8 mouse cellular contexts compared by ENCODE assay signal in genomic region chr7:16314221-16314775, GRCm38 (mm10). TPM values are rescaled to one million over a fixed set of nuclear protein-coding genes. Genes with fewer than 3 reads are reported as not detected.
DNase-seq lines count a peak whose midpoint lies in the region; ATAC-seq and TF ChIP-seq lines count a peak whose summit lies in the region.

No protein-coding gene starts in this region.

- ATAC-seq in kidney, postnatal 0 days (replicated peaks; ENCODE audit: low FRiP score, low read depth): no peak
- ATAC-seq in hindbrain, embryonic 15.5 days (ENCODE audit: low FRiP score, low read depth): peak; percentile 39; the same call in 1 of the 2 replicates
- ATAC-seq in midbrain, postnatal 0 days (ENCODE audit: low FRiP score): no peak

- no peak for DNase-seq in kidney, postnatal 0 days (ENCODE audit: low spot score)
- DNase-seq in kidney, postnatal 36 days: no peak
- DNase-seq in embryonic facial prominence, embryonic 10.5 days (ENCODE audit: low spot score): no peak
- DNase-seq in midbrain, postnatal 0 days (ENCODE audit: low spot score): no peak
- no peak for DNase-seq in adrenal gland, postnatal 36 days
- DNase-seq in spleen, postnatal 14 days (ENCODE audit: low spot score in 2 of 2): no peak
- no peak for DNase-seq in spleen, postnatal 36 days (ENCODE audit: low spot score in 2 of 2)

- H3K9me3 ChIP-seq in kidney, postnatal 0 days (replicated peaks; ENCODE audit: low read length): no peaks in the 10 kb centered on the region
- H3K9me3 ChIP-seq in embryonic facial prominence, embryonic 10.5 days: no peaks in the 10 kb centered on the region
- H3K9me3 ChIP-seq in hindbrain, embryonic 15.5 days: no peaks in the 10 kb centered on the region
- no peaks in the 10 kb centered on the region for H3K9me3 ChIP-seq in midbrain, postnatal 0 days (ENCODE audit: low read length)

- H3K4me2 ChIP-seq in kidney, postnatal 0 days (ENCODE audit: low read length): peak overlapping the region; percentile 99
- H3K4me2 ChIP-seq in hindbrain, embryonic 15.5 days: peak overlapping the region; percentile 99
- peak overlapping the region; percentile 97 for H3K4me2 ChIP-seq in midbrain, postnatal 0 days (ENCODE audit: low read depth, low read length, poor library complexity, severe bottlenecking)

- peak overlapping the region; percentile 92 for H3K9ac ChIP-seq in kidney, postnatal 0 days (ENCODE audit: low read depth, low read length)
- peak overlapping the region; percentile 89 for H3K9ac ChIP-seq in hindbrain, embryonic 15.5 days
- peak overlapping the region; percentile 89 for H3K9ac ChIP-seq in midbrain, postnatal 0 days (replicated peaks; ENCODE audit: low read length, poor library complexity, severe bottlenecking)

- 0 out of 2 replicates have a peak, but pooled peaks cover 6% of the 10 kb centered on the region for H3K36me3 ChIP-seq in kidney, postnatal 0 days (ENCODE audit: insufficient read depth, low read length)
- peaks cover 25% of the 10 kb centered on the region for H3K36me3 ChIP-seq in embryonic facial prominence, embryonic 10.5 days (replicated peaks)
- no peaks in the 10 kb centered on the region for H3K36me3 ChIP-seq in hindbrain, embryonic 15.5 days
- peaks cover 11% of the 10 kb centered on the region; the same call in 1 of the 2 replicates for H3K36me3 ChIP-seq in midbrain, postnatal 0 days (ENCODE audit: insufficient read depth, low read length)

- peak overlapping the region; percentile 80 for H3K4me3 ChIP-seq in kidney, postnatal 0 days (replicated peaks; ENCODE audit: low read depth, low read length)
- H3K4me3 ChIP-seq in embryonic facial prominence, embryonic 10.5 days: peak overlapping the region; percentile 83
- H3K4me3 ChIP-seq in hindbrain, embryonic 15.5 days: peak overlapping the region; percentile 60
- peak overlapping the region; percentile 81 for H3K4me3 ChIP-seq in midbrain, postnatal 0 days (ENCODE audit: low read depth, low read length)

- no peak for TF ChIP-seq CTCF in kidney, postnatal 0 days (IDR thresholded peaks at IDR 0.05; ENCODE audit: low read depth)
- TF ChIP-seq CTCF in midbrain, postnatal 0 days (IDR thresholded peaks at IDR 0.05): peak; percentile 22; the same call in 1 of the 2 replicates

- H3K4me1 ChIP-seq in kidney, postnatal 0 days (replicated peaks; ENCODE audit: insufficient read depth, low read length): peaks cover 27% of the 10 kb centered on the region
- H3K4me1 ChIP-seq in embryonic facial prominence, embryonic 10.5 days: peaks cover 60% of the 10 kb centered on the region
- peaks cover 50% of the 10 kb centered on the region for H3K4me1 ChIP-seq in hindbrain, embryonic 15.5 days (replicated peaks)
- H3K4me1 ChIP-seq in midbrain, postnatal 0 days (ENCODE audit: insufficient read depth, low read length): peaks cover 13% of the 10 kb centered on the region

- peak overlapping the region; percentile 98 for H3K27ac ChIP-seq in kidney, postnatal 0 days
- H3K27ac ChIP-seq in embryonic facial prominence, embryonic 10.5 days (replicated peaks): peak overlapping the region; percentile 97
- H3K27ac ChIP-seq in hindbrain, embryonic 15.5 days (replicated peaks): peak overlapping the region; percentile 92
- peak overlapping the region; percentile 93 for H3K27ac ChIP-seq in midbrain, postnatal 0 days (ENCODE audit: low read depth, low read length)

- 15% methylated on average over 13 of the region's 13 CpGs for WGBS in kidney, postnatal 0 days
- 9% methylated on average over 13 of the region's 13 CpGs for WGBS in embryonic facial prominence, embryonic 10.5 days
- 14% methylated on average over 13 of the region's 13 CpGs for WGBS in hindbrain, embryonic 15.5 days
- 9% methylated on average over 13 of the region's 13 CpGs for WGBS in midbrain, postnatal 0 days

- no peaks in the 10 kb centered on the region for H3K27me3 ChIP-seq in kidney, postnatal 0 days (ENCODE audit: insufficient read depth, low read length)
- peaks cover 23% of the 10 kb centered on the region for H3K27me3 ChIP-seq in embryonic facial prominence, embryonic 10.5 days (replicated peaks; ENCODE audit: low read depth, poor library complexity, severe bottlenecking)
- no peaks in the 10 kb centered on the region for H3K27me3 ChIP-seq in hindbrain, embryonic 15.5 days
- H3K27me3 ChIP-seq in midbrain, postnatal 0 days (ENCODE audit: insufficient read depth, low read length): no peaks in the 10 kb centered on the region

RNA-seq across cellular contexts. Expression of gene Bbc3, which starts 6.1 kb away (rescaled TPM):
- 12.4 and 13.1 TPM in 2 replicates for polyA plus RNA-seq in kidney, postnatal 0 days (2015; fragmentation: Nextera tagmentation; extraction: Ambion mirVana)
- polyA plus RNA-seq in embryonic facial prominence, embryonic 10.5 days (2016; fragmentation: Nextera tagmentation; extraction: Ambion mirVana): 12.9 and 13.4 TPM in 2 replicates
- polyA plus RNA-seq in hindbrain, embryonic 15.5 days (2015; fragmentation: Nextera tagmentation; extraction: Ambion mirVana): 28.9 and 31.7 TPM in 2 replicates
- 45.1 and 50.6 TPM in 2 replicates for total RNA-seq in midbrain, postnatal 0 days (2014; rRNA removed)
- polyA plus RNA-seq in midbrain, postnatal 0 days (2015; fragmentation: Nextera tagmentation; extraction: Ambion mirVana): 38.9 and 39.0 TPM in 2 replicates
- 1 to 10 TPM; 3.6 to 4.7 TPM for total RNA-seq in adrenal gland, postnatal 36 days (2021)

RNA-seq across cellular contexts. Expression of gene Ccdc9, which starts 27.7 kb away (rescaled TPM):
- polyA plus RNA-seq in kidney, postnatal 0 days (2015; fragmentation: Nextera tagmentation; extraction: Ambion mirVana): 14.2 and 17.1 TPM in 2 replicates
- polyA plus RNA-seq in embryonic facial prominence, embryonic 10.5 days (2016; fragmentation: Nextera tagmentation; extraction: Ambion mirVana): 27.1 and 27.5 TPM in 2 replicates
- 29.3 and 29.6 TPM in 2 replicates for polyA plus RNA-seq in hindbrain, embryonic 15.5 days (2015; fragmentation: Nextera tagmentation; extraction: Ambion mirVana)
- total RNA-seq in midbrain, postnatal 0 days (2014; rRNA removed): 31.5 and 35.0 TPM in 2 replicates
- polyA plus RNA-seq in midbrain, postnatal 0 days (2015; fragmentation: Nextera tagmentation; extraction: Ambion mirVana): 12.7 and 13.6 TPM in 2 replicates
- 10 to 100 TPM; 59.5 to 73.6 TPM for total RNA-seq in adrenal gland, postnatal 36 days (2021)

RNA-seq across cellular contexts. Expression of gene Inafm1, which starts 40.9 kb away (rescaled TPM):
- polyA plus RNA-seq in kidney, postnatal 0 days (2015; fragmentation: Nextera tagmentation; extraction: Ambion mirVana): 28.2 and 32.0 TPM in 2 replicates
- polyA plus RNA-seq in embryonic facial prominence, embryonic 10.5 days (2016; fragmentation: Nextera tagmentation; extraction: Ambion mirVana): 5.9 and 9.1 TPM in 2 replicates
- 52.2 and 58.4 TPM in 2 replicates for polyA plus RNA-seq in hindbrain, embryonic 15.5 days (2015; fragmentation: Nextera tagmentation; extraction: Ambion mirVana)
- 58.2 and 60.5 TPM in 2 replicates for total RNA-seq in midbrain, postnatal 0 days (2014; rRNA removed)
- 84.2 and 84.5 TPM in 2 replicates for polyA plus RNA-seq in midbrain, postnatal 0 days (2015; fragmentation: Nextera tagmentation; extraction: Ambion mirVana)
- total RNA-seq in adrenal gland, postnatal 36 days (2021): 10 to 100 TPM; 17.1 to 22.6 TPM

RNA-seq across cellular contexts. Expression of gene C5ar1, which starts 55.0 kb away (rescaled TPM):
- polyA plus RNA-seq in kidney, postnatal 0 days (2015; fragmentation: Nextera tagmentation; extraction: Ambion mirVana): 3.1 and 3.4 TPM in 2 replicates
- 0.54 and 0.64 TPM in 2 replicates for polyA plus RNA-seq in embryonic facial prominence, embryonic 10.5 days (2016; fragmentation: Nextera tagmentation; extraction: Ambion mirVana)
- polyA plus RNA-seq in hindbrain, embryonic 15.5 days (2015; fragmentation: Nextera tagmentation; extraction: Ambion mirVana): 2.2 and 2.7 TPM in 2 replicates
- 0.85 and 1.4 TPM in 2 replicates for total RNA-seq in midbrain, postnatal 0 days (2014; rRNA removed)
- 1.4 TPM in 2 replicates for polyA plus RNA-seq in midbrain, postnatal 0 days (2015; fragmentation: Nextera tagmentation; extraction: Ambion mirVana)
- 1 to 10 TPM; 3.5 to 9.4 TPM for total RNA-seq in adrenal gland, postnatal 36 days (2021)
